ENCODE assay signal across 29 mouse cellular contexts in the genomic region with DNA sequence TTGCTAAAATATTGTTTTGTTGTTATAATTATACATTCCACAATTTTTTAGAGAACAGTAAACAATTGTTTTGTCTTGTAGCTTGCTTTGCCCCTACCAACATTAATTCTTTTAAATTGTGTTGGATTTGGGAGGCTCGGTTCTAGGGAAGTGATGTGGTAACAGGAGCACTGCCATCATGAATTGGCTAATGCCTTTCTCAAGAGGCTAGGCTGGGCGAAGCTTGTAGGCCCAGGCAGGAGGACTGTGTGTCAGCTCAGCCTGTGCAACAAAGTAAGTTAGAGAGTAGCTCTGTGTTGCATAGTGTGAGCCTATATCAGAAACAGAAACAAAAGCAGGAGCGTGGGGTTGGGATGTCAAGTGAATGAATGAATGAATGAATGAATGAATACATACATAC.
"Had no signal": no experiment of that assay in that cellular context is flagged by ENCODE, and none has a peak within 500 bp of the region (broad histone marks: within the 10 kb centered on the region; RNA-seq: fewer than 3 reads in every experiment).

No protein-coding gene starts in this region.

- DNase-seq: forebrain, postnatal 0 days; gastrocnemius, postnatal 10 days; gastrocnemius, postnatal 25 days; heart, adult 18-20 months; heart, postnatal 14 days; heart, postnatal 36 days; kidney, adult 18-20 months; kidney, adult 9 months; kidney, postnatal 14 days; kidney, postnatal 36 days; layer of hippocampus, adult 9-11 months; layer of hippocampus, postnatal 36 days; left cerebral cortex, postnatal 4 days; liver, embryonic 13.5 days had no signal

- H3K4me1 ChIP-seq: forebrain, embryonic 15.5 days; heart, embryonic 10.5 days; heart, embryonic 15.5 days; hindbrain, embryonic 10.5 days; hindbrain, embryonic 12.5 days; kidney, embryonic 15.5 days; limb, embryonic 13.5 days; limb, embryonic 15.5 days had no signal

- H3K36me3 ChIP-seq: forebrain, embryonic 15.5 days; heart, embryonic 10.5 days; heart, embryonic 13.5 days; heart, embryonic 15.5 days; hindbrain, embryonic 10.5 days; hindbrain, embryonic 12.5 days; intestine, embryonic 15.5 days; kidney, embryonic 15.5 days; limb, embryonic 13.5 days; limb, embryonic 15.5 days; liver, embryonic 13.5 days had no signal

- H3K27me3 ChIP-seq: forebrain, embryonic 15.5 days; heart, embryonic 13.5 days; heart, embryonic 15.5 days; hindbrain, embryonic 12.5 days; intestine, embryonic 15.5 days; kidney, embryonic 15.5 days; limb, embryonic 13.5 days; limb, embryonic 15.5 days; liver, embryonic 13.5 days had no signal

- H3K9me3 ChIP-seq: forebrain, embryonic 15.5 days; heart, embryonic 10.5 days; heart, embryonic 13.5 days; heart, embryonic 15.5 days; hindbrain, embryonic 10.5 days; hindbrain, embryonic 12.5 days; intestine, embryonic 15.5 days; kidney, embryonic 15.5 days; limb, embryonic 13.5 days; limb, embryonic 15.5 days had no signal

- H3K9ac ChIP-seq: forebrain, embryonic 15.5 days; forebrain, postnatal 0 days; heart, embryonic 13.5 days; heart, embryonic 15.5 days; hindbrain, embryonic 12.5 days; hindbrain, embryonic 14.5 days; intestine, embryonic 15.5 days; kidney, embryonic 15.5 days; limb, embryonic 13.5 days; limb, embryonic 15.5 days; liver, embryonic 13.5 days had no signal

- H3K4me2 ChIP-seq: forebrain, embryonic 15.5 days; heart, embryonic 13.5 days; heart, embryonic 15.5 days; hindbrain, embryonic 12.5 days; hindbrain, embryonic 14.5 days; intestine, embryonic 15.5 days; kidney, embryonic 15.5 days; limb, embryonic 13.5 days; limb, embryonic 15.5 days; liver, embryonic 11.5 days; liver, embryonic 13.5 days had no signal

- H3K27ac ChIP-seq: forebrain, embryonic 15.5 days; heart, embryonic 10.5 days; heart, embryonic 13.5 days; heart, embryonic 15.5 days; hindbrain, embryonic 10.5 days; hindbrain, embryonic 12.5 days; hindbrain, embryonic 14.5 days; intestine, embryonic 15.5 days; kidney, embryonic 15.5 days; kidney, postnatal 0 days; limb, embryonic 13.5 days; limb, embryonic 15.5 days; liver, embryonic 13.5 days had no signal

- H3K4me3 ChIP-seq: forebrain, embryonic 15.5 days; heart, embryonic 10.5 days; heart, embryonic 13.5 days; heart, embryonic 15.5 days; hindbrain, embryonic 10.5 days; hindbrain, embryonic 12.5 days; intestine, embryonic 15.5 days; kidney, embryonic 15.5 days; limb, embryonic 13.5 days; limb, embryonic 15.5 days; liver, embryonic 13.5 days had no signal

- ATAC-seq: forebrain, embryonic 15.5 days; forebrain, postnatal 0 days; hindbrain, embryonic 16.5 days; inflammation-experienced regulatory T-cells, adult 6 months had no signal
